Mouse (Mus musculus): Measurements from ENCODE around the gene Pdxdc1. TPM values are rescaled to one million over a fixed set of nuclear protein-coding genes. Genes with fewer than 3 reads are reported as not detected.
"Not testable (repeated sequence)": the region's sequence is repeated elsewhere in the genome, so short reads cannot be mapped to it uniquely, and the experiment has no call there.

Gene Pdxdc1
- polyA plus RNA-seq, 1 experiment from 2014 or later = 93.2 TPM

GRCm38 (mm10) chr16:13867910-13868514, 34.9 kb downstream of the Pdxdc1 start:
- Histone ChIP-seq H3K4me1 (replicated peaks) (no peaks in the 10 kb centered on the region), H3K27me3 (replicated peaks) (no peaks in the 10 kb centered on the region), H3K4me3 (replicated peaks) (no peak overlapping the region), H3K9ac (no peak overlapping the region), H3K4me2 (replicated peaks) (no peak overlapping the region), H3K27ac (no peak overlapping the region), H3K36me3 (peaks cover 11% of the 10 kb centered on the region; the same call in 1 of the 2 replicates), H3K9me3 (no peaks in the 10 kb centered on the region)
- WGBS = 42% methylated on average over 42 of the region's 42 CpGs
- peak; percentile 41; the same call in 1 of the 2 replicates for ATAC-seq

GRCm38 (mm10) chr16:13867406-13867805, 35.5 kb downstream of the Pdxdc1 start:
- not testable (repeated sequence) for H3K4me2 ChIP-seq (replicated peaks); H3K27ac ChIP-seq; ATAC-seq; H3K9ac ChIP-seq; H3K9me3 ChIP-seq; H3K4me3 ChIP-seq (replicated peaks); H3K27me3 ChIP-seq (replicated peaks); H3K4me1 ChIP-seq (replicated peaks)
- 46% methylated on average over 5 of the region's 5 CpGs for WGBS
- H3K36me3 ChIP-seq = peaks cover 11% of the 10 kb centered on the region; the same call in 1 of the 2 replicates

GRCm38 (mm10) chr16:13866616-13867015, 36.3 kb downstream of the Pdxdc1 start:
- 73% methylated on average over 5 of the region's 5 CpGs for WGBS
- H3K4me1 ChIP-seq (replicated peaks) = no peaks in the 10 kb centered on the region
- H3K36me3 ChIP-seq = peaks cover 8% of the 10 kb centered on the region; the same call in 1 of the 2 replicates
- no peaks in the 10 kb centered on the region for H3K9me3 ChIP-seq
- no peak for ATAC-seq
- H3K9ac ChIP-seq = no peak overlapping the region
- H3K4me2 ChIP-seq (replicated peaks) = no peak overlapping the region
- H3K27me3 ChIP-seq (replicated peaks) = no peaks in the 10 kb centered on the region
- no peak overlapping the region for H3K4me3 ChIP-seq (replicated peaks)
- H3K27ac ChIP-seq = no peak overlapping the region

- H3K27ac ChIP-seq = no peak overlapping the region
- H3K27me3 ChIP-seq (replicated peaks) = no peaks in the 10 kb centered on the region
- H3K36me3 ChIP-seq = peaks cover 8% of the 10 kb centered on the region; the same call in 1 of the 2 replicates
- H3K9ac ChIP-seq = no peak overlapping the region
- no peak overlapping the region for H3K4me3 ChIP-seq (replicated peaks)
- 36% methylated on average over 4 of the region's 4 CpGs for WGBS
- peak; percentile 72 for ATAC-seq
- no peak overlapping the region for H3K4me2 ChIP-seq (replicated peaks)
- no peaks in the 10 kb centered on the region for H3K4me1 ChIP-seq (replicated peaks)
- no peaks in the 10 kb centered on the region for H3K9me3 ChIP-seq
Observed at GRCm38 (mm10) chr16:13866076-13866475, 36.9 kb downstream of the Pdxdc1 start.

GRCm38 (mm10) chr16:13853886-13854285, 49.0 kb downstream of the Pdxdc1 start:
- no peaks in the 10 kb centered on the region for H3K9me3 ChIP-seq
- no peak overlapping the region for H3K9ac ChIP-seq
- 97% methylated on average over 4 of the region's 4 CpGs for WGBS
- H3K27ac ChIP-seq = no peak overlapping the region
- no peak overlapping the region for H3K4me3 ChIP-seq (replicated peaks)
- no peaks in the 10 kb centered on the region for H3K27me3 ChIP-seq (replicated peaks)
- no peak for ATAC-seq
- H3K36me3 ChIP-seq = peaks cover 20% of the 10 kb centered on the region; the same call in 1 of the 2 replicates
- no peaks in the 10 kb centered on the region for H3K4me1 ChIP-seq (replicated peaks)
- no peak overlapping the region for H3K4me2 ChIP-seq (replicated peaks)

GRCm38 (mm10) chr16:13851446-13851845, 51.5 kb downstream of the Pdxdc1 start:
- no peaks in the 10 kb centered on the region for H3K27me3 ChIP-seq (replicated peaks)
- H3K9ac ChIP-seq = no peak overlapping the region
- no peaks in the 10 kb centered on the region for H3K4me1 ChIP-seq (replicated peaks)
- no peak overlapping the region for H3K27ac ChIP-seq
- whole genome bisulfite sequencing = 96% methylated on average over 4 of the region's 4 CpGs
- no peak overlapping the region for H3K4me3 ChIP-seq (replicated peaks)
- H3K9me3 ChIP-seq = no peaks in the 10 kb centered on the region
- no peak overlapping the region for H3K4me2 ChIP-seq (replicated peaks)
- ATAC-seq = no peak
- H3K36me3 ChIP-seq = peaks cover 25% of the 10 kb centered on the region

- H3K27me3 ChIP-seq (replicated peaks) = no peaks in the 10 kb centered on the region
- ATAC-seq = no peak
- H3K36me3 ChIP-seq = peaks cover 24% of the 10 kb centered on the region
- H3K4me3 ChIP-seq (replicated peaks) = no peak overlapping the region
- no peak overlapping the region for H3K4me2 ChIP-seq (replicated peaks)
- no peak overlapping the region for H3K9ac ChIP-seq
- WGBS = 62% methylated on average over 2 of the region's 2 CpGs
- no peaks in the 10 kb centered on the region for H3K9me3 ChIP-seq
- no peak overlapping the region for H3K27ac ChIP-seq
- H3K4me1 ChIP-seq (replicated peaks) = no peaks in the 10 kb centered on the region
Observed at GRCm38 (mm10) chr16:13848310-13848709, 54.6 kb downstream of the Pdxdc1 start.

- no peak overlapping the region for H3K9ac ChIP-seq
- H3K4me2 ChIP-seq (replicated peaks) = no peak overlapping the region
- no peak for ATAC-seq
- no peaks in the 10 kb centered on the region for H3K4me1 ChIP-seq (replicated peaks)
- no peaks in the 10 kb centered on the region for H3K9me3 ChIP-seq
- no peaks in the 10 kb centered on the region for H3K27me3 ChIP-seq (replicated peaks)
- H3K4me3 ChIP-seq (replicated peaks) = no peak overlapping the region
- H3K36me3 ChIP-seq = peaks cover 20% of the 10 kb centered on the region
- no peak overlapping the region for H3K27ac ChIP-seq
- 93% methylated on average over 1 of the region's 1 CpGs for WGBS
Observed at GRCm38 (mm10) chr16:13846675-13847074, 56.3 kb downstream of the Pdxdc1 start.

GRCm38 (mm10) chr16:13845031-13845430, 57.9 kb downstream of the Pdxdc1 start:
- WGBS = 95% methylated on average over 5 of the region's 5 CpGs
- no peak for ATAC-seq
- Histone ChIP-seq H3K27ac (no peak overlapping the region), H3K4me2 (replicated peaks) (no peak overlapping the region), H3K36me3 (peaks cover 20% of the 10 kb centered on the region), H3K4me3 (replicated peaks) (no peak overlapping the region), H3K4me1 (replicated peaks) (no peaks in the 10 kb centered on the region), H3K9me3 (no peaks in the 10 kb centered on the region), H3K9ac (no peak overlapping the region), H3K27me3 (replicated peaks) (no peaks in the 10 kb centered on the region)

- peaks cover 32% of the 10 kb centered on the region for H3K36me3 ChIP-seq
- WGBS = 93% methylated on average over 3 of the region's 3 CpGs
- H3K27me3 ChIP-seq (replicated peaks) = no peaks in the 10 kb centered on the region
- ATAC-seq = no peak
- no peak overlapping the region for H3K4me3 ChIP-seq (replicated peaks)
- no peaks in the 10 kb centered on the region for H3K4me1 ChIP-seq (replicated peaks)
- no peaks in the 10 kb centered on the region for H3K9me3 ChIP-seq
- no peak overlapping the region for H3K4me2 ChIP-seq (replicated peaks)
- H3K9ac ChIP-seq = no peak overlapping the region
- no peak overlapping the region for H3K27ac ChIP-seq
Observed at GRCm38 (mm10) chr16:13840956-13841355, 62.0 kb downstream of the Pdxdc1 start.

GRCm38 (mm10) chr16:13840056-13840455, 62.9 kb downstream of the Pdxdc1 start:
- Histone ChIP-seq H3K9ac (no peak overlapping the region), H3K4me2 (replicated peaks) (no peak overlapping the region), H3K27me3 (replicated peaks) (no peaks in the 10 kb centered on the region), H3K36me3 (peaks cover 34% of the 10 kb centered on the region), H3K9me3 (no peaks in the 10 kb centered on the region), H3K4me1 (replicated peaks) (no peaks in the 10 kb centered on the region), H3K27ac (no peak overlapping the region), H3K4me3 (replicated peaks) (no peak overlapping the region)
- ATAC-seq = no peak
- 92% methylated on average over 7 of the region's 7 CpGs for WGBS

- ATAC-seq = peak; percentile 73
- H3K36me3 ChIP-seq = peaks cover 66% of the 10 kb centered on the region
Observed at GRCm38 (mm10) chr16:13834382-13834781, 68.5 kb downstream of the Pdxdc1 start.

GRCm38 (mm10) chr16:13831606-13832005, 71.3 kb downstream of the Pdxdc1 start:
- H3K4me2 ChIP-seq (replicated peaks) = no peak overlapping the region
- no peak overlapping the region for H3K9ac ChIP-seq
- peaks cover 52% of the 10 kb centered on the region for H3K36me3 ChIP-seq
- WGBS = 87% methylated on average over 5 of the region's 5 CpGs
- no peaks in the 10 kb centered on the region for H3K9me3 ChIP-seq
- ATAC-seq = no peak
- no peak overlapping the region for H3K27ac ChIP-seq
- no peaks in the 10 kb centered on the region for H3K27me3 ChIP-seq (replicated peaks)
- H3K4me3 ChIP-seq (replicated peaks) = no peak overlapping the region
- H3K4me1 ChIP-seq (replicated peaks) = no peaks in the 10 kb centered on the region

More at GRCm38 (mm10) chr16:13834382-13834781, 68.5 kb downstream of the Pdxdc1 start:
- WGBS = 85% methylated on average over 5 of the region's 5 CpGs
- no peak overlapping the region for H3K9ac ChIP-seq
- no peak overlapping the region for H3K4me3 ChIP-seq (replicated peaks)
- no peak overlapping the region for H3K27ac ChIP-seq
- no peaks in the 10 kb centered on the region for H3K27me3 ChIP-seq (replicated peaks)
- H3K4me2 ChIP-seq (replicated peaks) = no peak overlapping the region
- no peaks in the 10 kb centered on the region for H3K9me3 ChIP-seq
- H3K4me1 ChIP-seq (replicated peaks) = no peaks in the 10 kb centered on the region
